Mouse (Mus musculus): ENCODE data around the gene Kcnab2.

Kcnab2 gene

DNA sequence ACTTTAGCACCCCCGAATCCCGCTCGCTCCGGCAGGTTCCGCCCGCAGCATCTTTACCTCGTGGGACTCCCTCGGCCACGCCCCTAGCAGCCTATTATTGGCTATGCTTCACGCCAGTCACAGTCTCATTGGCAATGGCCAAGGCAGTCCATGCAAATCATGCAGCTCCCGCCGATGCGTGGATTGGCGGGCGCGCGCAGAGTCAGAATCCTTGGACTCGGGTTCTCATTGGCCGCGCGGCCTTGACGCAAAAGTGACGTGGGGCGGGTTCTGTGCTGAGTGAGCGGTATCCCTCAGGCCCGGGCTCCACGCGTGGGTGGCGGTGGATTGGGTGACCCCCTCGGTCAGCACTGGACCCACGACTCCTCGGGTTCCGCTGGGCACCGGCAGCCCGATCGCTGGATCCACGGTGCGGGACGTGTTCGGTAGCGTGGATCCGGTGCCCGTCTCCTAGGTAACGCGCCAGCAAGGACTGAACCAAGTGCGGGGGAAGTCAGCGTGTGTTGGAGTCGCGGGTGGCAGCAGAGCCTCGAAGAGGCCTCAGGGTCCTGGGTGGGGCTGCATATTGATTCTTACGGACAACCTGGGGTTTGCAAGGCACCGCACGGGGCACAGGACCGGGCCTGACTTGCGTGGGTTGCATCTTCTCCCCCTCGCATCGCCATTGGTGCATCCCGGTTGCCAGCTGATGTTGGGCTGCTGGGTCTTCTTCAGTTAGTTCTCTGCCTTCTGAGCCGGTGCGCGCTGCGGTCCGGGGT is at the start of gene Kcnab2:
TSS of gene Kcnab2 (minus strand) at position 406 of the 758 bp plus-strand sequence.
- DNase-seq = peak; percentile 100

DNA sequence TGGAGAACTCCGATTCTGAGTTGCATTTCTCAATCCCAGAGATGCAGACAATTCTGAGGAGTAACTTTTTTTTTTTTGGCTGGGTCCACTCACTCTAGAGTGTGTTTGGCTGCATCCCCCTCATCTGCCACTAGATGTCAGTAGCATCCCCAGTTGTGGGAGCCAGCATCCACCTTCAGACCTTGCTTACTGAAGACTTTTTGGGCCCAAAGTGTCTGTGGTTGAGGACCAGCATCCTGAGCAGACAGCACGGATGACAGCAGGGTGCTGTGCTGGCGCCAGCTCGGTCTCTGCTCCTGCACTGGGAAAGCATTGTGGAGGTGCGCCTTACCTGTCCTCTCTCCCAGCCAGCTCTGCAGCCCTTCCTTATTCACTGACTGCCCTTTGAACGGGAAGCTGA is 42.4 kb upstream of the Kcnab2 start:
- DNase-seq = peak; percentile 56

DNA sequence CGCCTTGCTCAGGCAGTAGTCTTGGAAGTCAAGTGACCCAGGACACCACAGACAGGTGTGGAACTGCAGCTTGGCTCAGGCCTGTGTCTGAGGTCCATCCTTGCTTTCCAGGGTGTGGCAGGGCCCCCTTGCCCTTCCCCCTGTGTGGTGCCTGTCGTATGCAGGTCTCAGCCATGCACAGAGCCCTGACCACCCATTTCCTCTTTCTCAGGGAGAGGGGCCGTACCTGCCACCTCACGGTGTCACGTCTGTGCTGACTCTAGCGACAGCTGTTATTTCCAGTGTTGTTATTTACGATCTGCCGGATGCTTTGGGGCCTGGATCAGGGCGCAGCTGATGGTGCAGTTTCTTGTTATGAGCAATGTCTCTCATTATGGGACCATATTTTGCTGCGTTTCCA is 41.4 kb upstream of the Kcnab2 start:
- no peak for DNase-seq

DNA sequence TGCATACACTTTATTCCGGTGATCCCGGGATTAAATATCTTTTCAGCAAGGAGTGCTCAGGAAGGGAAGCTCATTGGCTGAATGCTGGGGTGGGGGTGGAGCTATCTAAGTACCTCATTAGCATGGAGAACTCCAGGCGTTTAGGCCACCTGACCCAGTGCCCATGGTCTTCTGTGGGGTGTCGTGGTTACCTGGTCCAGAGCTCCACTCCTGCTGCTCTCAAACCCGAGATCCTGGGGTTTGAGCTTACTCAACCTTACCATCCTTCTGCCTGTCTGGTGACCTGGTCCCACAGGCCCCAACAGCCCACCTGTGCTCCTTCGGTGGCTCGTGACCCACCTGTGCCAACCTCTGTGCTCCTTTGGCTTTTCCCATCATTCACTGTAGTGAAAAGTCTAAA is 37.2 kb upstream of the Kcnab2 start:
- no peak for DNase-seq

DNA sequence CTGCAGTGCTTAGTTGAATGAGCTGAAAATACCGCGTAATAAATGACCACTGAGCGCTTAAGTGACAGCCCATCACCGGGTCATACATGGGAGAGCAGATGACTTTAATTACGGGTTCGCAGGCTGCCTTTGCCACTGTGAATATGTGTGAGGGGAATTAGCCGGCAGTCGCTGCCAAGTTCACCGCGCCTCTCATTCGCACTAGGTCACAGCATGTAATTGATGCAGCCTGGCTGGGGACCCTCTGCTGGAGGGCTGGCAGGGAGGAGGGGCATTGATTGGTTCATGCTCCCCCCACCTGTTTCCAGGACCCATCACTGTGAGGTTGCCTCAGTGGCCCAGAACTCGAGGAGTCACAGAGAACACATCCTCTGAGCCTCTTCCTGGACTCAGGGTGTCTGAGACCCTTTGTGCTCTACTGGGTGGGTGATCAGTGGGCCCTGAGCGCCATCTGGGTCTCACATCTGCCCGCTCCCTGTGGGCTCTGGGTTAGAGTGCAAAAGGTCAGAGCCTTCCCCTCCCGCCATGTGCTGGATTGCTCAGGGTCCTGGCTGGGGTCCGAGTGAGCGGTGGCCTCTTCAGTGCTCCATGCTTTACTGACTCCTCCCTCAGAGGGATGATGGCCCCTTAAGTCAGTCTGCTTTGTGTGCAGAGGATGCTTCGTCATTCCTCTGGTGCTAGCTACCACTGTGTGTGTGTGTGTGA is 34.7 kb upstream of the Kcnab2 start:
- no peak for DNase-seq

DNA sequence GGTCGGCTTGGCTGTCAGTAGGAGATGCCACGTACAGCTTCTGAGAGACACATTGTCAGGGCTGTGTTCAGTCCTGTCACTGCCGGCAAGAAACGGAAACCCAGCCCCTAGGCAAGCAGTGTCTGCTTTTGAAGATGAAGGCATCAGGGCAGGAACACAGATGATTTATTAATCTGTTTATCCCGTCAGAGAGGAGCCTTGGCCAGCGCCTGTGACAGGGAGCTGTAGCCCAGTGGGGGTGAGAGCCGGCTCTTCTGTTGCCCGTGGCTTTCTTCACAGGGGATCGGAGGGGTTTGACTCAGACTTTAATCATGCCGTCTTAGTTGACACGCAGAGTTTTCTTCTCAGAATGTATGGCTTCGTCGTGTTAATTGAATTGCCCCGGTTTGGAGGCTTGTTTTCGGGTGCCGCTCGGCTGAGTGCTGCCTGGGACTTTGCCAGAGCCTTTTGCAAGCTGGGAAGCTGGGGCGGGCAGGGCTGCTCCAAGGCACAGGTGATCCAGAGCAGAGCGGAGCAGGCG is 16.7 kb upstream of the Kcnab2 start:
- no peak for DNase-seq

DNA sequence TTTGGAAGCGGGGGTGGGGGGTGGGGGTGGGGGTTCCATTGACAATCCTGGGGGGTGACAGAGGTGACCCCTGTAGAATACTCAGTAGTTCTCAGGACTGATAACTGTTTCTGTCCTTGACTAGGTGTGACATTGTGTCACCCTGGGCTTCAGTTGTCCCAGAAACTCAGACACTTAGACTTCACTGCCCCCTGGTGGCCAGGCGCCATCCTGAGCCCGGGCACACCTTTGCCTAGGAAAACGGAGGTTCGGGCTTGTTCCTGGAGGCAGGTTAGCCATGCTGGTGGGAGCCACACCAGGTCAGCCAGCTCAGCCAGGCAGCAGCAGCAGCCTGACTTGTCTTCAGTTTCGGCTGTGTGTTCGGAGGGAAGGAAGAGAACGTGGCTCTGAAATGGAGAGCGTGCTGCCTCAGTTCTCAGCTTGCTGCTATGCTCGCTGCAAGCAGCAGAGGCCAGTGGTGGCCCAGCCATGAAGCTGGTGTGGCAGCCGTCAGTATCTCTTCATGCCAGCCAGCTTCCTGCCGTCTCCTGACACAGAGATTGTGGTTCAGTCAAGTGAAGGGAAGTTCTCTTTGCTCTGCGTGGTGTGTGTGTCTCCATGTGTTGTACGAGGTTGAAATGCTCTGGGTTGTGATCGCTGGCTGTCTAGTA is 13.7 kb upstream of the Kcnab2 start:
- DNase-seq = peak; percentile 60

DNA sequence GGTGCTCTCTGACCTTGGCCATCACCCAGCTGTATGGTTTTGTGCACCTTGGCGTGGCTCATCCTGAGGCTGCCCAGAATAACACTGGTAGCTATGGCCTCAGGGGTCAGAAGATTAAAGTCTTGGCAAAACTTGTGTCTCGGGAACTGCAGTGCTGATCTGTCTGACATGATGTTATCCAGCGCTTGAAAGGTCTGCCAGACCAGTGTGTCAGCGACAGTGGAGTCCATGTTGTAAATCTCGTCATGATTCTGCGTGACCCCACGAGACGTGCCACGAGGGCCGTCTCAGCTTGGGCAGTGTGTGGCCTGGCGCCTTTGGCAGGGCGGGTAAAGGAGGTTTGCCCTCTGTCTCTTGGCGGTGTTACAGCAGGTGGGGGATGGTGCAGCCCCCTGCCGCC is 12.6 kb upstream of the Kcnab2 start:
- no peak for DNase-seq

DNA sequence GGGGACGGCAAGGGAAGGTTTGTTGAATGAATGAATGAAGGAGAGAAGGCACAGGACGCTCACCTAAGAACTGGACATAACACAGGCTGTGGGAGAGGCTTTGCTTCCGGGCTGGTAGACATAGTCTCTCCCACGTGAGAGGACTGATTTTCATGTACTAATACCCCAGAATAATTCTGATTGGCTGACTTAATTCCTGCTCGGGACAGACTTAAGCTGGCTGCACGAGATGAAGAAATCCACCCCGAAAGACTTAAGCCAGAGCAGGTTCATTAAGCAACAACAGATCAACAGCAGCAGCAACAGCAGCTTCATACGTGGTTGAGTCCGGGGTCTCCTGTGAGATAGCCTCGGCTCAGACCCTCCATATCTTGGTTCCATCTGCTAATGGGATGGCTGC is 10.4 kb upstream of the Kcnab2 start:
- no peak for DNase-seq

DNA sequence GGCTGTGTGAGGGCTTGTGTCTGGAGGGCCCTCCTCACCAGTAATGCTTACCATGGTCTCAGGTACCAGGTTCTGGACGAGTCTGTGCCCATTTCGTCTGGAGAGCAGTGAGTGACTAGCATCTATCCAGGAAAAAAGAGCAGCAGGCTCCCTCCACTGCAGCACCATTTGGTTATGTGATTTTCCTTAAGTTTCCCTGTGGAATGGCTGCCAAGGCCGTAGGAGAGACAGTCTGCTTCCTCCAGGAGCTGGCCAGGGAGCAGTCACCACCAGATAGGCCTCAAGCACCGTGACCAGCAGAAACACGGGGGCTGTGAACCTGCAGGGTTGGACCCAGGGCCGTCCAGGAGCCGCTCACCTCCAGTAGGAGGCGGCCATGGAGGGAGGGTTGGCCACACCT is 2.8 kb upstream of the Kcnab2 start:
- no peak for DNase-seq

DNA sequence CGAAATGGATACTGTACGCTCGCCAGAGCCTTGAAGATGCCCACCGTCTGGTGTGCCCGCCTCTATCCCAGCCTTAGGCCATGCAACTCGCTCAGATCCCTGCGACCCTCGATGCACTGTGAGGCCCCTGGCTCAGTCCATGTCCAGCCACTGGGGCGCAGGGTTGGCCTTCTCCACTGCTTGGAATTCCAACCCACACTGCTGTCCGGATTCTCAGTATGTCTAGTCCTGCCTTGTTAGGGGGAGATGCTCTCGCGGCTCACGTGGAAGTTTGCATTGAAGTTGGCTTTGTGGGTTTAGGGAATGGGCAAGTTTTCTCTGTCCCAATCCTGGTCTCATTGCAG is 525 bp upstream of the Kcnab2 start:
- DNase-seq = no peak

DNA sequence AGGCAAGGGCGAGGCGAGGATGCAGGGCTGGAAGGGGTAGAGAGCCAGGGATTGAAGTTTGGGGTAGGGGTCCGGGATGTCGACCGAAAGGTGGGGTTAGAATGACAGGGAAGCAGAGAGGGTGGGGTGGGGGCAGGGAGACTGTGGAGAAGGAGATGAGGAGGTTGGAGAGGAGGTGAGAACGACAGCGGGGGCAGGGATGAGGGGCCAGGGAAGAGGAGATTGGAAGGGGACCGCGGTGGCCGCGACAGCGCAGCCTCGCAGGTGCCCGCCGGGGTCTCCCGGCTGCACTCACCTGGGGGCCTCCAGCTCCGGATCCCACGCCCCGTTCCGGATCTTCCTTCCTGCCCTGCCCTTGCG is 585 bp downstream of the Kcnab2 start:
- no peak for DNase-seq

DNA sequence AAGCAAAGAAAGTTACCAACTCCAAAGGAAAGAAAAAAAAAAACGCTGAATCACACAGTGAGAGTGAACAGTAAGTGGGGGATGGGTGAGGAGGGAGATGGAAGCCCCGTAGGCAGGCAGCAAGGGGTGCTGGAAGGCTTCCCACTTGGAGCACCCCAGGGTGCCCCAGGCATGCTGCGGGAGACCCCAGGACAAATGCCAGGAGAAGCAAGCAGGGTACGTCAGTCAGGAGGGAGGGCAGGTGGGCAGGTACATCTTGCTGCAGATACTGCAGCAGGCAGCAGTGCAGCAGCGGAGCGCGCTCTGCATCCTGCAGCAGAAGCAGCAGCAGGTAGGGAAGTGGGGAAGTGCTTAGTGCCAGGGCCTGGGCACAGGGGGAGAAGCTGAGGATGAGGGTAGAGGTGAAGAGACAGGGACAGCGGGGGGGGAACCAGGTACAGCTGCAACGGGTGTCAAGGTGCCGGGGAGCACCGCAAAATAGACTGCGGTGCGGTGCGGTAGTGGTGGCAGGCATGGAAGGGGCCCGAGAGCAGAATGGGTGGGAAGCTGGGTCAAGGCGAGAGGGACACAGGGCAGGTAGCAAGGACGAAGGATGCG is 1.1 kb downstream of the Kcnab2 start, which contains the start of gene Nphp4:
TSS of gene Nphp4 (plus strand) at position 280 of the 597 bp plus-strand sequence.
- DNase-seq = peak; percentile 53

DNA sequence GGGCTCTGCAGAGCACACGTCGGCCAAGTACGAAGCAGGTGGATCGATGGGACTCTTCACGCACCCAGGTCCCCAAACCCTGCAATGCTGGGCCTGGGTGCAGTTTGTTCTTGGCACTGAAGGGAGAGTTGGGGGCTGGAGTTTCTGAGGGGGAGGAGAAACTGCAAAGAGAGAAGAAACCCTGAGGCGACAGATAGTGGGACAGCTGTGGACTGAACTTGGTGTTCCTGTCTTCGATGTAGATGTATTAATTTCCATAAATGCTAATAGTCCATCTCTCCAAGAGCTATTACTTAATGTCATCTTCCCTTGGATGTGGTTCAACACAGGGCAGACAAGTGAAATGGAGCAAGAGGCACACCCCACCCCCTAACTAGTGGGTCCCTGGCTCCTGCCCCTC is 1.7 kb downstream of the Kcnab2 start:
- peak; percentile 80 for DNase-seq

DNA sequence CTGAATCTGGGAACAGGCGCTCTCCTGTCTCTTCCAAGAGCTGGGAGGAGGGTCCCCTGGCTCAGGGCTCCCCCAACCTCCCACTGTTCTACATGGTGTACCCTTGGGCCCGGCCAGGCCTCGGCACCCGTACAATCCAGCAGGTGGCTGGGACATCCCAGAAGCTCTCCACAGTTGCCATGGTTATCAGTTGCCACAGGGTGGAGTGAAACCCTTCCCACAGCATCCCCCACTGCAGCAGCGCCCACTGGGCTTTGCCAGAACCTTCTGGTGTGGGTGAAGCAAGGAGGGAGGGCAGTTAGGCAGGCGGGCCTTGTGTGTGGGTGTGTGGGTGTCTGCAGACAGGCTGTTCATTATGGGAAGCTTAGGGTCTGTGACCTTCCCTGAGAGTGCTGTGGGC is 9.7 kb downstream of the Kcnab2 start:
- DNase-seq = peak; percentile 92

DNA sequence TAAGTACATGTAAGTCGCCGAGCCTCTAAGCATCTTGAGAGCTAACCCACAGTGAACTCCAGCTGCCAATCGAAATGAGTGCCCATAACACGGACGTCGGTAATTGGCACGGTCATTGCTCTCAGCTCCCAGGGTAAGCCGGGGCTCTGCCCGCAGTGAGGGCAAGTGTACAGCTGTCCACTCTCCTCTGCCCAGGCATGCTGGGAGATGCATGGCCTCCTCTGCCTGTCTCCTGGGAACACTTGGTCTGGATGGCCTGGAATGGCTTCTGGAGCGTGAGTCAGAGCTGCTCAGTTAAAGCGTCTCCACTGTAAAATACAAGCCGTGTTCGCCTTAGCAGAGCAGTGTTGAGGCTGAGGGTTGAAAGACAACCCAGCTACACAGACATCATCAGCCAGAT is 11.1 kb downstream of the Kcnab2 start:
- no peak for DNase-seq

DNA sequence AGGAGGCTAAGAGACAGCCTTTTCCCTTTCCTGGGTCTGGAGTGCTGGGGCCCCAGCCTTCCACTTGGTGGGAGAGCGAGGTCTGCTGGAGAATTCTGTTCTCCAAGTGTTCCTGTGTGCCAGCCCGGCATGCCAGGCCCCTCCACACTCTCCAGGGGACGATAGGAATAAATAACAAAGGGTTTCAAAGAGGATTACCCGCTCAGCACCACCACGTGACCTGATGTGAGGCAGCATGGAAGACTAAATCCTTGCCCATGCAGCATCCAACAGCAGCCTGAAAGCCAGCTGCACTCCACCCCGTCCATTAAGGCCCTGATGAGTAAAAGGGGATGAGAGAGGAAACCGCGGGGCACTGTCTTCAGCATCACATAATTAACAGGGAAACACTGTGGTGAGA is 12.6 kb downstream of the Kcnab2 start:
- no peak for DNase-seq

DNA sequence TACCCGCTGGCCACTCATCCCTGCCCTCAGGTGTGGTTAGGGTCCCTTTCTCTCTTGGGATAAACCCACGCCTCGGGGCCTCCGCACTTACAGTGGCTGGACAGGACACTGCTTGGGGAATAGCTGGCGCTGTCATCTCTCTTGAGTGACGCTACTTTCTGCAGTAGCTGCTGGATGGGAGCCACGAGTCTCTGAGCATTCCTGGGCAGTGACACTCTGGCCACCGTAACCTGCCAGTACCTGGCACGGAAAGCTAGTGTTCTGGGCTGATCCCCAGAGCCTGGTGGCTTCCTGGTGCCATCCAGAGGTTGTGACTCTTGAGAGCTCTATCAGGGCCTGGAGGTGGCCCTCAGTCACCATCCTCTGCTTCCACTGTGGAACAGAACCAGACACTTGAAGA is 14.5 kb downstream of the Kcnab2 start:
- no peak for DNase-seq

DNA sequence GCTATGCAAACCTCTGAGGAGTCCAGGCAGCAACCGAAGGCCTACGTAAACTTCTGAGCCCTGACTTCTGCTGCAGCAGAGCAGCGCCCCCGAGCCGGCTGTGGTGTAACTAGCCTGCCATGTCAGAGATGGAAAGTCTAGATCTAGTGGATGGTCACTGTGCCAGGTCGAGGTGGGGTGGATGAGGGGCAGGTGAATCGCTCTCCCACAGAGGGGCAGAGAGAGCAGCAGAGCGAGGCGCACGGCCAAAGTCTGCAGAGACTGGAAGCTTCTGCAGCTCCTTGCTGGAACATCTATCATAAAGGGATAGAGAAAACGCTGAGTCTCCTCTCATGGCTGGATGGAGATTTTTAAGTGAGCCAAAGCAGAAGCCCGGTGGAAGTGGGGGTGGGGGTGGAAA is 15.2 kb downstream of the Kcnab2 start:
- no peak for DNase-seq

DNA sequence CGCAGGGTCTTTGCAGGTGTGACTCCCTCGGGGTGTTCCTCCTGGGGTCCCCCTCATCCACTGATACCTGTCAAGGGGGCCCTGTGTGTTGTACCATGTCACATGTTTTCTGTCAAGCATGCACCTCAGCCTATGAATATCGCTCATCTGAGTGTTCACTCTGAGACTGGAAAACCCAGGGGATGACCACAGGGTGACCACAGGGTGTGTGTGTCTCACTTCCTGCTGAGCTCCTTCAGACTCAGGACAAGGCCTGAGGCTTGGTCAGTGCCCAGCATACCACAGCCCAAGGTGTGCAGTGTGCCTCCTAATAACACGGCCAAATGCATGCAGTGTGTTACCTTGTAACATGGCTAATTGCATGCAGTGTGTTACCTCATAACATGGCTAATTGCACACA is 20.0 kb downstream of the Kcnab2 start:
- no peak for DNase-seq

DNA sequence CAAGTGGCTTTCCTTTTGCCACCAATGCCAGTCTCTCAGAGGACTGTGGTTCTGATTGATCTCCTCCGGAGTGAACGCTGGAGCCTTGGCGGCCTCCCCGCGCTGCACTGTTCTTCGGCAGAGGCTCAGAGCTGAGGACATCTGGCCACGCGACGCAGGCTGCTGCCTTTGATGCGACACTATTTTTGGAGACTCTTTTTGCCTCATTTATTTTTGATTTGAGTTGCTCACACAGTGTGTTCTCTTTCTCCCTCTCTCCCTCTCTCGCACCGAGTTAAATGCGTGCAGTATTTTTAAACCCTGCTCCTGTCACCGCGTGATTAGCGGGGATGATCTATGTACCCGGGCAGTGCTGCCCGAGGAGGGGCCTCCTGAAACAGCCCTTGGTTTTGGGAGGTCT is 21.1 kb downstream of the Kcnab2 start:
- DNase-seq = peak; percentile 83

DNA sequence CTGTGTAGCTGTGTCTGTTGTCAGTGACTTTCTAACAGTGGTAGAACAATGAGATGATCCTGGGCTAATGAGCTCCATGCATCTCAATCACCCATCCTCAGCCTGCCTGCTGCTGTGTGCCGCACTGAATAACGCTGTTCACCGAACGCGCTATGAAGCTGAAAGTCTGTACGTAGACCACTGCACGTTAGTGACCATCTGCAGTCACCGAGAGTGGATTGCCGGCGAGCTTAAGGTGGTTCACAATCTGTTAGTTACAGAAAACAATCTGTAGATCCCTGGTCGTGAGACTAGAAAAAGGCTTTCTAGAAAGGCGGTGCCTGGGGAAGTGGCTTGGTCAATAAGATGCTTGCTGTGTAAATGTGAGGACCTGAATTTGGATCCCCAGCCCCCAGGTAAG is 23.5 kb downstream of the Kcnab2 start:
- DNase-seq = no peak

DNA sequence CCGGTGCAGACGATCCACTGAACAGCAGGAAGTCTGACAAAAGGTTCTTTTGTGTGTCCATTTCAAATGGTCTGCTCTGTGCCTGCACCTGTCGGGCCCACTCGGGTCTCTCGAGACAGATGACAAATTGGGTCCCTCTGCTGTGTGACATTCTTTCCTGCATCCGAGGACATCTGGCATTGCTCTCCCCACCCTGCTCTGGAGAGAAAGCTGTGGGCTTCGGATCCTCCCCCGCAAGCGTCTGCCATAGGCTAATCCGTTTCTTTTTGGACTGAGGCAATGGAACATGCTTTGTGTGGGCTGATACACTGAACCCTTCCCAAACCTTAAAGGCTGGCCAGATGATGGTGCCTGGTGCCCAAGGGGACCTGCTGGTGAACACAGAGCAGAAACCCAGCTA is 24.6 kb downstream of the Kcnab2 start:
- peak; percentile 95 for DNase-seq

DNA sequence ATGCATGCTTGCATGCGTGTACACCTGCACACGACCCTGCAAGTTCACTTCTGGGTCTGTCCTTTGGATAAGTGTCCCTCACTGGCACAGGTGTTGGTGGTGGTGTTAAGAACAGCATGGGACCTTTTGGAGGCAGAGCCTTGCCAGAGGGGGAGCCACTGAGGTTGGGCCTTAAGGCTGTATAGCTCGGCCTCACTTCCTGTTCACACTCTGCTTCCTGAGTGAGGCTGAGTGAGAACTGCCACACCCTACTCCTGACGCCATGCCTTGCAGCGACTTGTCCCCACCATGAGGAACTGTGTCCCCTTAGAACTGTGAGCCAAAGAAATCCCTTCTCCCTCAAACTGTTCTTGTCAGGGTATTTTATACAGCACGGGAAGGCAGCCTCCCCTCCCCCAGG is 26.3 kb downstream of the Kcnab2 start:
- no peak for DNase-seq

Measured in layer of hippocampus, adult 9-11 months (tissue).